Mouse (Mus musculus) induced T-regulatory cell, adult 2 months (primary cell): ENCODE results near the gene Helt.

Experiments
- DNase-seq: peaks from one replicate; pipeline ENCODE4 v3.0.0-alpha.2; 2012; ENCODE audit warnings: low read depth

Gene Helt

GRCm38 (mm10) chr8:46294181-46294892, at the start of gene Helt:
Gene Helt (minus strand): TSS chr8:46294671.
- no peak for DNase-seq

GRCm38 (mm10) chr8:46342272-46342671, 47.8 kb upstream of the Helt start:
- DNase-seq: no peak

GRCm38 (mm10) chr8:46340381-46341273, 46.2 kb upstream of the Helt start:
- no peak for DNase-seq

- no peak for DNase-seq
These were observed 44.8 kb upstream of the Helt start for GRCm38 (mm10) chr8:46339317-46339716.

- peak; percentile 53 for DNase-seq
These were observed 41.9 kb upstream of the Helt start for GRCm38 (mm10) chr8:46336351-46336750.

GRCm38 (mm10) chr8:46332389-46333061, 38.1 kb upstream of the Helt start:
- DNase-seq: no peak

- DNase-seq: no peak
These were observed 37.3 kb upstream of the Helt start for GRCm38 (mm10) chr8:46331801-46332200.

- DNase-seq: no peak
These were observed 34.9 kb upstream of the Helt start for GRCm38 (mm10) chr8:46329396-46329795.

- no peak for DNase-seq
These were observed 32.8 kb upstream of the Helt start for GRCm38 (mm10) chr8:46327284-46327683.

- DNase-seq: no peak
These were observed 32.2 kb upstream of the Helt start for GRCm38 (mm10) chr8:46326715-46327114.

GRCm38 (mm10) chr8:46324676-46325075, 30.2 kb upstream of the Helt start:
- no peak for DNase-seq

- DNase-seq: no peak
These were observed 29.3 kb upstream of the Helt start for GRCm38 (mm10) chr8:46323672-46324191.

- DNase-seq: no peak
These were observed 28.4 kb upstream of the Helt start for GRCm38 (mm10) chr8:46322833-46323232.

- DNase-seq: no peak
These were observed 27.9 kb upstream of the Helt start for GRCm38 (mm10) chr8:46322421-46322820.

- DNase-seq: no peak
These were observed 24.3 kb upstream of the Helt start for GRCm38 (mm10) chr8:46318802-46319201.

- DNase-seq: no peak
These were observed 22.7 kb upstream of the Helt start for GRCm38 (mm10) chr8:46317161-46317560.

- no peak for DNase-seq
These were observed 19.3 kb upstream of the Helt start for GRCm38 (mm10) chr8:46313798-46314197.

GRCm38 (mm10) chr8:46311159-46311558, 16.7 kb upstream of the Helt start:
- DNase-seq: peak; percentile 82

GRCm38 (mm10) chr8:46308189-46308588, 13.7 kb upstream of the Helt start:
- DNase-seq: no peak

GRCm38 (mm10) chr8:46305733-46306349, 11.4 kb upstream of the Helt start:
- peak; percentile 74 for DNase-seq

- DNase-seq: no peak
These were observed 7.7 kb upstream of the Helt start for GRCm38 (mm10) chr8:46302121-46302520.

- DNase-seq: no peak
These were observed 4.4 kb upstream of the Helt start for GRCm38 (mm10) chr8:46298847-46299246.
